Mouse (Mus musculus): ENCODE results near the gene Npdc1.

DNA sequence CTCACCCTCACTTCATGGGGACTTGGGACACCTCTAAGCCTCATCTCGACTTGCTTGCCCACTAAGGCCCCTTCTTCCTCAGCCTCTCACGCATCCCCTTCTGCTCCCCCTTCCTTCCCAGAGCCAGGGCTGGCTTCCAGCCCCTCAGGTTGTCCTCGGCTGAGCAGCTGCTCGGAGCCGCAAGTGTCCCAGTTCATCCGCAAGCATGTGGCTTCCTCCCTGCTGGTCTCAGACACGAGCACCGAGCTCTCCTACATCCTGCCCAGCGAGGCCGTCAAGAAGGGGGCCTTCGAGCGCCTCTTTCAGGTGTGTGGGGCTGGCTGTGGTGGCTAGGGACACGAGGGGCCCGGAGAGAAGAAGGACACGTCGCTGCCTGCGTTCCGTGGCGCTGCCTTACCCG is 41.9 kb downstream of the Npdc1 start:
- TF ChIP-seq CTCF (IDR thresholded peaks at IDR 0.05; ENCODE audit: low read depth, low read length) = no peak
- no peak for TF ChIP-seq POLR2A (IDR thresholded peaks at IDR 0.05; ENCODE audit: borderline replicate concordance, low read depth, low read length)
